Mouse (Mus musculus) heart, adult 11 months (tissue): Measurements from ENCODE around the gene Ajm1.

ENCODE experiments used
- DNase-seq: peaks from one replicate; pipeline ENCODE4 v3.0.0; 2022

The Ajm1 gene

DNA sequence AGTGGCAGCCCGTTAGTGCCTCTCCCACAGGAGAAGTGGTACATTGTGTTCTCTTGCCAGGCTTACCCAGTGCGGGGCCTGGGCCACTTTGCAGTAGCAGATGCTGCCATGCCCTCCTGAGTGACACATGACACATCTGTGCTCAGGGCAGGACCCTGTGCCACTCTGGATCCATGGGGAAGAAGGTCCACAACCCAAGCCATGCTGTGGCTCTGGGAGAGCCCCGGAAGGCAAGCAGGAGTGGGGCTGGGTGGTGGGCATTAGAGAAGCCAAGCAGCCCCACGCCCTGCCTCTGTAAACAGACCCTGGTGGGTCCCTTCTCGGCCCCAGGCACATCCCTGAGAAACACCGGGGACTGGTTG, 1.5 kb upstream of the Ajm1 start:
- DNase-seq = peak; percentile 95

DNA sequence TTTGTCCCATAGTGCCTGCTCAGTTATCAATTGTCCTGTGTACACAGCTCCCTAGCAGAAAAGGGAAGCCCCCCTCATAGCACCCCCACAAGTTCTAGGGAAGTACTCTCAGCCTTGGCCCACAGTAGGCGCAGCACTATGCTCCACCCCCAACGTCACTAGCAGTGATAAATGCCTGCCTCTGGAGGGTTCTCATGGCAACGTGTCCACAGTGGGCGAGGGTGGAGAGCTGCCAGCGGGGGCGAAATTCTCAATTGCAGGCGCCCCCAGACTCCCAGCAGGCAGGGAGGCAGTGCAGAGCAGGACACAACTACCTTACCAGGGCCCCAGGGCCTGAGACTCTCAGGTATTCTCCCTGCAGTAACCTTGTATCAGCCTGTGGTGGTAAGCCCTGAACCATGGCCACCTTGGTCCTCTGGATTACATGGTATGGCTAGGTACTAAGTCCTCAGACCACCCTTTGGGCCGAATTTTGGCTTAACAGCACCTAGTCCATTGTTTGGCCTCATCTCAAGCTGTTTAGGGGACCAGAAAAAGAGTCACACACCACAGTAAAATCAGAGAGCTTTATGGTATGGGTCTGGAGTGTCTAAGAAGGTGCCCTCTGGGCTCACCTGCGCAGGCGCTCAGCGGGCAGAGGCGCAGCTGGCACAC, 1.0 kb upstream of the Ajm1 start:
- no peak for DNase-seq

DNA sequence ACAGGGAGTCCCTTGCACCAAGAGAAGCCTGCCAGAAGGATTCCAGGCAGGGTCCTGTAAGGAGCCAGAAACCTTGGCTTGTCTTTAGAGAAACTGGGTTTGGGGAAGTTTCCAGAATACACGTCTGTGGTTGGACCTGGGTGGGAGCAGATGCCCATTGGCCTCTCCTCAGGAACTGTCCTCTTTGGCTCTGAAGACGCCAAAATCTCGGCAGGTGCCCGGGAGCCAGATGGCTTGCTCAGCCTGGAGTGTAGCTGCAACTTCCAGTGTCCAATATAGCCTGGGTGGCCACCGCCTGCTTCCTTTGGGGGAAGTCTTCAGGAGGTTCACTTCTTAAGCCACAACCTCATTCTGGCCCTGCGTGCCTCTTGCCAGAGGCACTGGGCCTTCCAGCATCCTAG, 344 bp upstream of the Ajm1 start:
- peak; percentile 93 for DNase-seq

DNA sequence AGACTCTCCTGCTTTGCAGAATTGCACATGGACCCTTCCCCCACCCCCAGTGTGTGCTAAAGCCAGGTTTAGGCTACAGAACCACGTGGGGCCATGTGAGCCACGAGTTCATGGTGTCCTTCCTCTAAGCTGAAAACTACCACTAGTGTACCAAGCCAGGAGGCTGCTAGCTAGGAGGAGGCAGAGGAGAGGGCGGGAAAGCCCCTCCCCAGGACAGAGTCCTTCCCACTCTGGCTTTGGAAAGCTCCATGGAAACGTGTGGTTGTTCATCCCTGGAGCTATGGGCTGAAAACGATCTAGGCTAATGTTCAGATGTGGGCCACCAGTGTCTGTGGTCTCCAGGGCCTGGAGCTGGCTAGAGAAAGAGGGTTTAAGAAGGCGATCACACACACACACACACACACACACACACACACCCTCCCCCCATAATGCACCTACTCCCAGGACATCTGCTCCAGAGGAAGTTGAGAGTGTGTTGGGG, 896 bp downstream of the Ajm1 start:
- DNase-seq = no peak

DNA sequence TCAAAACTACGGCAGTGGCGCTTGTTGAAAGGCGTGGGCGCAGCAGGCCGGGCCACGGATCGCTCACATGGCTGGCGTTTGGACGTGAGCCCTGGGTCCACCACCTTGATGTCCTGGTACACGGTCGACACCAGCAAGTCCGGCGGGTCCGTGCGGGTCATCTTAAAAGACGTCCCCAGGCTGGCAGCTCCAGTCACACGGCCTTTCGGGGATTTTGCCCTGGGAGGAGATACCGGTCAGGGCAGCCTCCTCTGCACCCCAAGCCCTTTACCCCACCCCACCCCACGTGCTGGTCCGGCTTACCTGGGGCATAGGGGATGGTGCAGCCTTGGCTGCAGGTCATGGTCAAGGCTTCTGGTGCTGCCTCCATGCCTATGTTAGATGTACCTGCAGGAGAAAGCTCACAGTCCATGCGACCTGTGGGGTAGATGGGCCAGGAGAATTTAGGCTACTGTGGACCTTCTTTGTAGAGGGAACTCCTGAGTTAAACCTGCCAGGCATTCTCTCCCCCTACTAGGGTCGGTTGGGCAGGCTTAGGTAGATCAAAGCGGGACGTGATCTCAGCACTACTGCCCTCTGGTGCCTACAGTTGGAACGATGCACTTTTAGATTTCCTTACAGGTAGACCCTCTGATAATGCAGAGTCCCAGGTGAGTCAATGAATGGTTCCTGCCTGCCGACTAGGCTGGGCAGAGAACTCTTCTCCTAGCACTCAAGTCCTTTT, 1.7 kb downstream of the Ajm1 start:
- peak; percentile 94 for DNase-seq

DNA sequence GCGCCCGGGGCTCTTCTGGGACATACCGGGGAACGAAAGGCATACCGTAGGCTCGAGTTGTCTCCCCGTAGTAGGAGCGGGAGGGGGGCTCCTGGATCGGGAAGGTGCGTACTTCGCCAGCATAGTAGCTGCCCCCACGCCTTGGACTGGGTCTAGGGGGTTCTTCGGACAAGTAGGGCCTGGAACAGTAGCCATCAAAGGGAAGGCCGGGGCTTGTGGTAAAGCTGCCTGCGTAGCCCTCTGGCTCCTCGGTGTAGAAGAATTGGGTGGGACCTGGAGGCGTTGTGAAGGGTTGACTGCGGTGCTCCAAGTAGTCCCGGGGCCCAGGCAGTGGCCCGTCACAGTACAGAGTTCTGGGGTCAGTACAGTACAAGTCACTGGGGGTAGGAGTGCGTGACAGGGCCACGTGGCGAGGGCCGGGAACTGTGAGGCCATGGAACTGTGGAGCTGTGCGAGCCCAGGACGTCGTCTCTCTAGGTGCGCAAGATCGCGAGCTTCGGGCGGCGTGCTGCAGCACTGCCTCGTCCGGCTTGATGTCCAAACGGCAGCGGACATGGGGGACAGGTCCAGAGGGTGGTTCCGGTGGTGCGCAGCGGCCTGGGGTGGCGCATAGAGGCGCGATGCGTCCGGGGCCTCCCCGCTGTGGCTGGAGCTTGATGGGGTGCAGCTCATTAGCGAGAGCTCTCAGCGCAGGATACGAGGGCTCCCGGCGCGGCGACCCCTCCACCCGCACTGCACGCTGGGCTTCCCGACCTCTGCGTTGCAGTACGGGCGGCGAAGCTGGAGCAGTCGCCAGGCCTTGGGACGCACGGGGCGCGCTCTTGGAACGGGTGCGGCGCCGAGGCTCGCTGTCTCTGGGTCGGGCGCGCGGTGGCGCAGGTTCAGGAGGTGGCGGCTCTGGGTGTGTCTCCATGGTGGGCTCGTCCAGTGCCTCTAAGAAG, 2.5 kb downstream of the Ajm1 start:
- DNase-seq = peak; percentile 91

DNA sequence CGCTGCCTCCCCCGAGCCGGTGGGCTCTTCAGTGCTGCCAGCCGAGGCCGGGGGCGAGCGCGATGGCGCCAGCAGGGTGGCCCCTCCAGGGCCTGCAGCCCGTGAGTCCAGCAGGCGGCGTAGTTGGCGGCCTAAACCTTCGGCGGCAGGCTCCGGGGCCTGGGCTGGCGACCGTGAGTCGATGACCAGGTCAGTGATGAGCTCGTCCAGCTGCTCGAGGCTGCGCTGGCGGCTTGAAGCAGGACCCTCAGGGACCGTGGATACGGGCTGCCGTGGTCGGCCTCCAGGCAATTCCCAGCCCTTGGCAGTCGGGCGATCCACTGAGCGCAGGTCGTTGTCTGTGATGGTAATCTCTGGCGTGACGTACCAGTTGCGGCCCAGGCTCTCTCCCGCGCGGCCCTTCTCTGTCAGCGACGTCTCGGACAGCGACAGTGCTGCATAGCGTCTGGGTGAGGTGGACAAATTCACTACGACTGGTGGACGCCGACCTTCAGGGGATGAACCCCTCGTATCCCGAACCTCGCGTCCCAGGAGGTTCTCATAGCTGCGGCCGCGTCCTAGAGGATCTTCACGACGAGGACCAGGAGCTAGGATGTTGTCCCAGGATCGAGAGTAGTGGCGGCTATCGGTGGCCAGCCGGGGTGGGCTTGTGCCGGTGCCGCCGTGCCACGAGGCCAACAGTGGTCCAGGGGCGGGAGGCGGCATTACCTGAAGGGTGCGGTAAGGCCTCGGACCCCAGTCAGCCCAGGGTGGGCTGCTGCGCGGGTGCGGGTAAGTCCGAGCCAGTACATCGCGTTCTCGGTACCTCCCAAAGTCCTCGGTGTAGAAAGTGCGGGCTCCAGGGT, 3.4 kb downstream of the Ajm1 start:
- peak; percentile 88 for DNase-seq

DNA sequence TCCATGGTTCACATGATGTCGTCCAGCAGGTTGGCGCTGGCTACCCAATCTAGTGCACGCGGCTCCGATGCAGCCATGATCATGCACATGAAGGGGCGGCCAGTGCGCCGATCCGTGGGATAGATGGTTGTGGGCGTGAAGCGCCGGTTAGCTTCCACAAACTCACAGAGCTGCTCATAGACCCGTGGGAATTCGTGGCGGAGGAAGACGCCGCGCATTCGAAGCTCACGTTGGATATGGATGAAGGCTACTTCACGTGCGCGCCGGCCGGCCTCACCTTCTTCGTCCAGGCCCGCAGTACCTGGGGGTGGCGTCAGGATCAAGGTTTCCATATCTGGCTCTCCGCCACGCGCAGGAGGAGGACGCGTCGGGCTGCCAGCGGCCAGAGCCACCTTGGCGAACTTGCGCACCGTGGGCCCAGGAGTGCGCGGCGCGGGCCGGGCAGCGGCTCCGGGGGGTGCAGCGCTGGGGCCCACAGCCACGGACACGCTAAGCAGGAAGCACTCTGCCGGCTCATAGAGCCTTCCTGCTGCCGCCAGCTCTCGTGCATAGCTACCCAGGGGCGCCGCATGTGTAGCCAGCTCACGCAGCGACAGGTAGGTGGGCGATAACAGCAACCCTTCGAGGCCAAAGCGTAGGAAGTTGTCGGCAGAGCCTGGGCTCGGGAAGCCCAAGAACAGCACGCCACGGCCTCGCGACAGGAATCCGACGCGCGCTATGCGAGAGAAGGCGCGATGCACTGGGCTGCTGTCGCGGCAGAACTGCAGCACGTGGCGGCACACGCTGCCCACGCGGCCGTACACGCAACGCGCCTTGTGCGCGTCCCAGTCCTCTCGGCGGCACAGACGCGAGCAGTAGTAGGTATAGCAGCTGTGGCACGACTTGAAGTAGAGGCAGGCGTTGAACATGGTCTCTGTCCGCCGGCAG, 4.3 kb downstream of the Ajm1 start:
- peak; percentile 91 for DNase-seq

DNA sequence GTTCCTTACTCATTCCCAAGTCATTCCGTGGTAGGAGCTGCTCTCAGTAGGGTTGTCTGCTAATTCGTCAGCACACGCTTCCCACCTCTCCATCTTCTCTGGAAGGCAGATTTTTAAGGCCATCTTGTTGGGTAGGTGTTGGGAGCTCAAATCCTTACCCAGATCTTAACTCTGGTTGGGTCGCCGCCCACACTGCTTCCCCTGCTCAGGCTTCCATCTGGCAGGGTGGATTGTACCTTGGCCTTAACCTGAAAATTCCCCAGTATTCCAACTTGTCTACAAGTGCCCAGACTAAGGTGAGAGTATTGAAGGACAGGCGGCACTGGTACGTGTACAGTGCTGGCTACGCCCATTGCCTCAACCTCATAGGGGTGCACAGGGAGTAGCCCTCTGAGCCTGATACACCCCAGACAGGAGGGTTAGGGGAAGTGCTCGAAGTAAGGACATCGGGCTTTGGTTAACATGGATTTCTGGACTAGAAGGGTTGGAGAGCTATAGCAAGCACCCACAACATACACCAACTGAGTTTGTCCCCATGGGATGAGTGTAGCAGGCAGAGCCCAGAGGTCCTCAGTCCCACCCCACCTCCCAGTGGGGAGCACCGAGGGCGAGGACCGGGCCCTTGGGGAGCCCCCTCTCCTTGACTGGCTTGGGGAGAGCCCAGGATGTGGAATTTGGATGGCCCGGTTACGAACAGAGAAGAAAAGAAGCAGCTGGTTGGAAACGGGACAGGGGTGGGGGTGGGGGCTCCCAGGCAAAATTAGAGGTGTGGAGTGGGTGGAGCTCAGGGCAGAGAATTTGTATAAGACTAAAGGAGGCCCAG, 5.3 kb downstream of the Ajm1 start:
- no peak for DNase-seq

DNA sequence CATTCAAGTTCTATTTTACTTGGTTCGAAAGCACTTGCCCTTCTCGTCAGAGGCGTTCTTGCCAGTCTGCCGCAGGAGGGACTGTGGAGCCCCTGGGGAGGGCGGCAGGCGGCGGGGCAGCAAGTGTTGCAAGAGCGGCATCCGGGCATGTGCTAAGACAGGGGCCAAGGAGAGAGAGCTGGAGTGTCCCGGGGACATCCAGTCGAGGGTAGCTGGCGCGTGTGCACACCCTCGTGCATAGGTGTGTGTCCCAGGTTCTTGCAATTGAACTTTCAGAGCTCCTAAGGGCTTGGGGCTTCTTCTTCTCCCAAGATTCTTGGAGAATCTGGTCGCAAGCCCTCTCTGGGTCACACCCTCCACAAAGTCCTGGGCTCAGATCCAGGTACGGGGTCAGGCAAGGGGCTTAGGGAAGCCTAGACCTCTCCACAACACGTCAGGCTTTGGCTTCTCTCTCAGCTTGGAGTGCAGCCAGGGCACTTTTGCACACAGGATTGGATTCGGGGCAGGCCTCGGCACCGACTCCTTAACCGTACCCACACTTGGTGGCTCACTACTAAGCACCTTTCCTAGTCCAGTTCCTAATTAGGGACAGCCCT, 6.0 kb downstream of the Ajm1 start:
- peak; percentile 96 for DNase-seq

DNA sequence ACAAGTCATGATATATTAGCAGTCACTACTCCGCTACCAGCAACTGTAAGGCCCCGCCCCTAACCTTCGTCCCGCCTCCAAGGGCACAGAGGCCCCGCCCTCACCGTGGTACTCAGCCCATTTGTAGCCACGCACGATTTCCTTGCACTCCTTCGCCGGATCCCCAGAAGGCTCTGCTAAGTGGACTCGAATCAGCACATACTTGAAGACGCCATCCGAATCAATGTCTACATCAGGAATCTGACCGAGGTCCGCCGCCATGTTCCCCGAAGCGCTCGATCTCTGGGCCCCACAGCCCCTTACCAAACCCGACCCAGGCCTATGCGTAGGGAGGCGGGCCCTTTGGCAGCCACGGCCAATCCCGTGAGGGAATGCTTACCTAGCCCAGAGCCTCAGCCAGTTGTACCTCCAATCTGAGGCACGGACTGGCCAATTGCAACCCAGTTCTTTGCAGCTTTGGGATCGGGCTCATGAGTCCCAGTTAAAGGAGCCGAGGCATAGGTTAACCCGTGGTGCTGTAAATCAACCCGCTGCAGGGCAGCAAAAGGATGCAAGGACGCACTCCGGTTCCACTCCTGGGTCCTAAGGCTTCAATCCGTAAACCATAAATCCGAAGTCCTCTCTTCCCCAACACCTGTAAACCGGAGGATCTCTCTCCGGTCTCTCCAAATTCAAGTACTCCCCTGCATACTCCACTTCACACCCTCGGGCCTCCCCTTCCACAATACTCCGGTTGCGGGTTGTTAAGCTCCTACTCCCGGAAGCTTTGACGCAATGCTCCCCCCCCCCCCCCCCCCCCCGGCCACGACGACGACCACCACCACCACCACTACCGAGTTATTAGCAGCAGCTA, 6.8 kb downstream of the Ajm1 start, which contains the start of the genes Mamdc4 and Phpt1:
Gene Mamdc4 (minus strand): TSS at position 267 of the 853 bp plus-strand sequence.
Gene Phpt1 (minus strand): TSS at position 646 of the 853 bp plus-strand sequence.
- DNase-seq = peak; percentile 100

DNA sequence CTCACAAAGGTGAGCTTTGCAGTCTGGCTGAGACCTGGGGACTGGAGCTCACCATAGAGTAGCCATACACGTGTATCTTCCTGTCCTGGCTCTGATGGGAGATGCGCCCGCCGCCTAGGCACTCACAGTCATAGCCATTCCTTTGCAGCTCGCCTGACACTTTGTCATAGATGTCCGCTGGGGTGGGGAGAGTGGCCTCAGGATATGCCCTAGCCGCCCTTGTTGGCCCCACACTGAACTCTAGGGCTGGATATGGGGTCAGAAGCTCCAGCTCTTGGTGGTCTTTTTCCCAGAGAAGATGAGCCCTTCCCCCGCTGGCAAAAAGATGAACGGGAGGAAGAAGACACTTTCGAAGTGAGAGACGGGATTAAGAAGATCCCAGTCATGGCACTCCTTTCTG, 7.4 kb downstream of the Ajm1 start:
- DNase-seq = no peak

DNA sequence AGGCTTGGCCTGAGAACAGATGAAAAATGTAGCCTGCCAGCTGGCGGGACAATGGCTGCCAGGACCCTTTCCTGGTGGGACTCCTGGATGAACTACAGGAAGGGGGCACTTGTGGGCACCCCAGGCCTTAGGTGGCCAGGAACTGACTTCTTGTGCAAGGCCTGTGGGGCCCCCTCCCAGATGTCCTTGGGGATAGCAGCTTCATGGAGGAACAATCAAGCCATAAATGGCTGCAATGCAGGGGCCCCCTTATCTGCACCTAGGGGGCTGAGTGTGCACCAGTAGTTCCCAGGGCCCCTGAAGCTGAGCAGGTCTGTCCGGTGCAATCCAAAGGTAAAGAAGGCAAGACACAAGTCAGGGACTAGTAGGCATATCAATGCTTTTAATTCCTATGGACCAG, 8.5 kb downstream of the Ajm1 start:
- DNase-seq = peak; percentile 92

DNA sequence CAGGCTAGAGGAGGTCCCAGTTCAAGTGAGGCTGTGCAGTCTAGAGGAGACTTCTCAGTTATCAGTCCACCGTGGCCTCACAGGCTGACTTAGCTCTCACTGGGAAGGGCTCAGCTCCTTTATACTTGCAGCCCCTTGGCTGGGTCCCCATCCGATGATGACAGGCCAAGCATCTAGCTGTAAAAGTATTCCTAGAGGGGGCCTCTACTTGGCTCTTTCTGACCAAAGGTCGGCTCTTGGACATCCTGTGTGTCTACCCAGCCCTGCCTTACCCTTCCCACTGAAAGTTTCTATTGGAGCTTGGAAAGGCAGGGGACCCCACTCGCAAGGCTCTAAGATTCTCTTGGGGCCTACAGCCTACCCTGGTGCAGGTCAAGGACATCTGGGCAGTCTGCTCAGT, 10.3 kb downstream of the Ajm1 start:
- peak; percentile 89 for DNase-seq

DNA sequence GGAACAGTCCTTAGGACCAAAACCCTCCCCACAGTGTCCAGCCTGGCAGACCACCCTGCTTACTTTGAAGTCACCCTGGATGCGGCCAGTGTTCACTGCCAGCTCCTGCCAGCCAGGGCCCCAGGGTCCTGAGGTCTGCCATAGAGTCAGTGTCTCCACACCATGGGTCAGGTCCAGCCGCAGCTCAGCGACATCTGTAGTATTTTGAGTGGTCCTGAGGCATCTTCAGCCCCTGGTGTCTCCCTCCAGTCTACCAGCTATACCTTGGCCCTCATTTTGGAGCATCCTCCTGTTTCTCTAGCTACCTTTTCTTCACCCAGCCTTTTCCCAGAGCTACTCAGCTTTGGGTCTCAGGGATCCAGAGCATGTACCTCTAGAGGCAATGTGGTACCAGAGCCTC, 12.2 kb downstream of the Ajm1 start:
- DNase-seq = peak; percentile 88

DNA sequence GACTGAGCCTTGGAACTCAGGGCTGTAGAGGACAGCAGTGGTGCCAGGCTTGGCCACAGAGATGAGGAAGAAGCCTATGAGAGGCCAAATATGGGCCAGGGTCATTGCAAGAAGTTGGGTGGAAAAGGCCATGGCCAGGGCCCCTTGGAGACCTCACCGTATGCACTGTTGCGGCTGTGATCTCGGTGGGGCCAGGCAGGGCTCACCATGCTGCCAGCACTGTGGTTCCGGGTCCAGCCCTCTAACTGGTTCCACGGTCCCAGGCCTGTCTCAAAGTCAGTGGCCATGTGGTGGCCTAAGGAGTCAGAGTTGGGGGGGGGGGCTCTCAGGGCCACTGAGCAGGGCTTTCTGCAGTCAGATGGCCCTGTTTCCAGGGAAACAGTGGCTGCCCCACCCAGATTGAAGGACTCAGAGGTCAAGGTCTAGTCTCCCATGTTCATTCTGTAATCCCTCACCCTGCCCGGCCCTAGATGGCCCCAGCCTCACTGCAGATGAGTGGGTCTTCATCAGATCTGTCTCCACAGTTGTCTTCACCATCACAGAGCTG, 13.0 kb downstream of the Ajm1 start:
- peak; percentile 87 for DNase-seq

DNA sequence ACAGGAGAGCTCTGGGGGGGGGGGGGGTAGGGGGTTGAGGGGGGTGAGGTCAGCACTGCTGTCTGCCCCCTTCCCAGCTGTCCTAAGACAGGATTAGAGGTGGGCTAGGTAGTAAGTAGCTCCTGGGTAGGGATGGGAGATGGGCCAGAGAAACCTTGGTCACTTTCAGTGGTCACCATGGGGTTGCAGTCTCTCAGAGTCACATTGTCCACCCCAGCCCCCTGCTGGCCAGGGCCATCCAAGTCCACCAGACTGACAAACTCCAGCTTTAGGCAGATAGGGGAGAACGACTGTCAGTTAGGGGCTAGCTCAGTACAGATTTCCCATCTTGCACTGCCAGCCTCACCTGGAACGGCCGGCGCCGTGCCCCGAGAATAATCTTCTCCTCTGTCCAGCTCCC, 15.0 kb downstream of the Ajm1 start:
- DNase-seq = no peak

DNA sequence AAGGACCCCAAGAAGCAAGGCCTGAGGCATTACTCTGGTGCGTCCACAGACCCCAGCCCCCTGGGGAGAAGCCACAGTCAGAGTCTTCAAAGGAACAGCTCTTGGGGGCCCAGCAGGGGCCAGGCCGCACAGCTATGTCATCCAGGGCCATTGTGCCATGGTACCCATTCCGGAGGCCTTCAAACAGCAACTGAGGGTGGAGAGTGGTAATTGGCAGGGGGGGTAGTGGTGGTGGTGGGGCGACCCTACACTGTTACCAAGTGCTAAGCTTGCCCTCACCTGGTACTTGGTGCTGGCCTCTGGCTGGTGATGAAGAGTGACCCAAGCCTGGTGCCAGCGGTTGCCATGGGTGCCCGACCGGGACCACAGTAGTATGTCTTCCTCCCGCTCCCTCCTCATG, 15.8 kb downstream of the Ajm1 start:
- peak; percentile 92 for DNase-seq

DNA sequence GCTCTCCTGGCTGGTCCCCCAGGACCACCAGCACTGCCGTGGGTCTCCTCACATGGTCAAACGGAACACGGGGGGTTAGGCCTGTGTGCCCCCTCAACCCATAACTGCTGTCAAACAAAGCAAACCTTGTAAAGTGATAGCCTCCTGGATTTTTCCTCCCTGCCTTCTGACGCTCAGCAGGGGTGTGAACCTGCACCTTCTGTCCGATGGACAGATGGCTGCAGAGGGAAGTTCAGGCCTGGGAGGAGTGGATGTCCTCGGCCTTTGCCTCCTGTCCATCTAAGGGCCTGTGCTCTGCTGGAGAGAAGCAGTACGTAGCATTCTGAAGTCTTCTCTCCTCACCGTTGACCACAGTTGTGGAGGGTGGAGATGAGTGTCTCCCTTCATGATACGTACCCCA, 19.6 kb downstream of the Ajm1 start:
- DNase-seq = no peak
